ENCODE assay signal across 14 mouse cellular contexts in the genomic region with DNA sequence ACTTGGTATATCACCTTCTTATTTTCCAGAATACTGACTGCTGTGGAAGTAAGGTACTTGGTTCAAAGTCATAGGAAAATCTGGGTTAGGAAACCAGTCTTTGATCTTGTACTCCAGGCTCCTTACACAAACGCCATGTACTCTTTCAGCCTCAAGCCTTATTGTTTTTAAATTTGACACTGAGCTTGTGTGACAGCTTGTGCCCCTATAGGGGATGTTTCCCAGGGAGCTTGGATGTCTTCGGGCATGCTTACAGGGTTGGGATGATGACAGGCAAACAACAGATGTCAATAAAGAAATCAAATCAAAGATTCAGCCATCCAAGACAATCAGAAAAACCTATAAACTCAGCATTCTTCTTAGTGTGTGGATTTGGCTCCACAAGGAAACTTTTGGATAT. TPM values are rescaled to one million over a fixed set of nuclear protein-coding genes. Genes with fewer than 3 reads are reported as not detected.
A peak's percentile ranks its signal among the peaks of the same experiment; 100 is the strongest.
DNase-seq lines count a peak whose midpoint lies in the region; ATAC-seq lines count a peak whose summit lies in the region.
"Had no signal": no experiment of that assay in that cellular context is flagged by ENCODE, and none has a peak within 500 bp of the region (broad histone marks: within the 10 kb centered on the region; RNA-seq: fewer than 3 reads in every experiment).

No protein-coding gene starts in this region.

- H3K4me1 ChIP-seq in forebrain, embryonic 15.5 days: peaks cover 9% of the 10 kb centered on the region
- peaks cover 5% of the 10 kb centered on the region for H3K4me1 ChIP-seq in forebrain, embryonic 16.5 days (replicated peaks; ENCODE audit: control insufficient read depth, insufficient read depth, low read length)
- H3K4me1 ChIP-seq: embryonic facial prominence, embryonic 12.5 days; forebrain, embryonic 12.5 days had no signal

- H3K4me2 ChIP-seq in forebrain, embryonic 15.5 days (replicated peaks): no peak overlapping the region
- H3K4me2 ChIP-seq in forebrain, embryonic 16.5 days (ENCODE audit: low read length): no peak overlapping the region
- H3K4me2 ChIP-seq: embryonic facial prominence, embryonic 12.5 days; forebrain, embryonic 12.5 days had no signal

- H3K36me3 ChIP-seq in forebrain, embryonic 15.5 days: no peaks in the 10 kb centered on the region
- no peaks in the 10 kb centered on the region for H3K36me3 ChIP-seq in forebrain, embryonic 16.5 days (ENCODE audit: control insufficient read depth, insufficient read depth)
- H3K36me3 ChIP-seq: embryonic facial prominence, embryonic 10.5 days; embryonic facial prominence, embryonic 12.5 days; forebrain, embryonic 12.5 days had no signal

- no peaks in the 10 kb centered on the region for H3K9me3 ChIP-seq in forebrain, embryonic 15.5 days
- H3K9me3 ChIP-seq in forebrain, embryonic 16.5 days (ENCODE audit: control insufficient read depth, low read length): no peaks in the 10 kb centered on the region
- H3K9me3 ChIP-seq: embryonic facial prominence, embryonic 10.5 days; embryonic facial prominence, embryonic 12.5 days; forebrain, embryonic 12.5 days had no signal

- H3K27me3 ChIP-seq in forebrain, embryonic 15.5 days: no peaks in the 10 kb centered on the region
- no peaks in the 10 kb centered on the region for H3K27me3 ChIP-seq in forebrain, embryonic 16.5 days (replicated peaks; ENCODE audit: control insufficient read depth, insufficient read depth, low read length)
- H3K27me3 ChIP-seq: embryonic facial prominence, embryonic 12.5 days; forebrain, embryonic 12.5 days had no signal

- WGBS in forebrain, embryonic 15.5 days: 28% methylated on average over 2 of the region's 2 CpGs
- 23% methylated on average over 2 of the region's 2 CpGs for WGBS in forebrain, embryonic 16.5 days

- peak; percentile 70 for DNase-seq in retina, embryonic 14.5 days (ENCODE audit: low spot score)
- DNase-seq in gastrocnemius, adult 18-20 months (ENCODE audit: low spot score): no peak
- no peak for DNase-seq in thymus, postnatal 10 days (ENCODE audit: low spot score in 2 of 2)
- DNase-seq: adrenal gland, adult 2 months; adrenal gland, postnatal 10 days; adrenal gland, postnatal 25 days; cerebellum, adult 11-12 months; cerebellum, adult 9-10 months; forebrain, postnatal 0 days had no signal

- no peak for ATAC-seq in forebrain, embryonic 15.5 days (replicated peaks)
- no peak for ATAC-seq in forebrain, embryonic 16.5 days

- H3K9ac ChIP-seq in forebrain, embryonic 15.5 days (replicated peaks): no peak overlapping the region
- H3K9ac ChIP-seq in forebrain, embryonic 16.5 days (replicated peaks; ENCODE audit: low read depth, low read length): no peak overlapping the region
- H3K9ac ChIP-seq: embryonic facial prominence, embryonic 12.5 days; forebrain, embryonic 12.5 days; forebrain, postnatal 0 days had no signal

- H3K27ac ChIP-seq in forebrain, embryonic 15.5 days (replicated peaks): peak overlapping the region; percentile 47
- no peak overlapping the region for H3K27ac ChIP-seq in forebrain, embryonic 16.5 days (ENCODE audit: low read length)
- H3K27ac ChIP-seq: embryonic facial prominence, embryonic 10.5 days; embryonic facial prominence, embryonic 12.5 days; forebrain, embryonic 12.5 days had no signal

- no peak overlapping the region for H3K4me3 ChIP-seq in forebrain, embryonic 15.5 days
- no peak overlapping the region for H3K4me3 ChIP-seq in forebrain, embryonic 16.5 days (replicated peaks; ENCODE audit: low read length)
- H3K4me3 ChIP-seq: embryonic facial prominence, embryonic 10.5 days; embryonic facial prominence, embryonic 12.5 days; forebrain, embryonic 12.5 days had no signal

RNA-seq across cellular contexts. Expression of gene Cul1, which starts 39.5 kb away (rescaled TPM):
- 180 and 183 TPM in 2 replicates for polyA plus RNA-seq in forebrain, embryonic 15.5 days (2015; fragmentation: Nextera tagmentation; extraction: Ambion mirVana)
- polyA plus RNA-seq in forebrain, embryonic 16.5 days (2015; fragmentation: Nextera tagmentation; extraction: Ambion mirVana): 168 and 188 TPM in 2 replicates
- 10 to 100 TPM; 66.2 to 70.8 TPM for total RNA-seq in gastrocnemius, adult 18-20 months (2021)
